Mouse (Mus musculus): Measurements from ENCODE around the gene Radil. TPM values are rescaled to one million over a fixed set of nuclear protein-coding genes. Genes with fewer than 3 reads are reported as not detected.

Gene Radil
- polyA plus RNA-seq, 1 experiment = 2.2 TPM

GRCm38 (mm10) chr5:142505695-142506423 is 45.0 kb downstream of the Radil start:
- Histone ChIP-seq H3K27ac (ENCODE audit: control insufficient read depth, insufficient read depth, low read depth, low read length, poor library complexity) (no peak overlapping the region), H3K4me3 (replicated peaks; ENCODE audit: control insufficient read depth, low read depth, low read length) (no peak overlapping the region), H3K4me1 (ENCODE audit: control insufficient read depth, insufficient read depth, low read length) (no peaks in the 10 kb centered on the region)
- WGBS = 53% methylated on average over 3 of the region's 3 CpGs
- TF ChIP-seq POLR2A (IDR thresholded peaks at IDR 0.05; ENCODE audit: borderline replicate concordance, control insufficient read depth, low read depth, low read length) = no peak
- peak; percentile 19; the same call in 1 of the 2 replicates for TF ChIP-seq CTCF (IDR thresholded peaks at IDR 0.05; ENCODE audit: control insufficient read depth, insufficient read depth, low read length)

GRCm38 (mm10) chr5:142504175-142504574 is 46.7 kb downstream of the Radil start:
- TF ChIP-seq POLR2A (IDR thresholded peaks at IDR 0.05; ENCODE audit: borderline replicate concordance, control insufficient read depth, low read depth, low read length) = no peak
- TF ChIP-seq CTCF (IDR thresholded peaks at IDR 0.05; ENCODE audit: control insufficient read depth, insufficient read depth, low read length) = no peak
- Histone ChIP-seq H3K4me1 (ENCODE audit: control insufficient read depth, insufficient read depth, low read length) (no peaks in the 10 kb centered on the region), H3K4me3 (replicated peaks; ENCODE audit: control insufficient read depth, low read depth, low read length) (no peak overlapping the region), H3K27ac (ENCODE audit: control insufficient read depth, insufficient read depth, low read depth, low read length, poor library complexity) (no peak overlapping the region)
- 22% methylated on average over 3 of the region's 3 CpGs for WGBS

- H3K4me1 ChIP-seq (ENCODE audit: control insufficient read depth, insufficient read depth, low read length) = no peaks in the 10 kb centered on the region
- 5% methylated on average over 3 of the region's 3 CpGs for WGBS
- TF ChIP-seq CTCF (IDR thresholded peaks at IDR 0.05; ENCODE audit: control insufficient read depth, insufficient read depth, low read length) (peak; percentile 74), POLR2A (IDR thresholded peaks at IDR 0.05; ENCODE audit: borderline replicate concordance, control insufficient read depth, low read depth, low read length) (no peak)
- no peak overlapping the region for H3K4me3 ChIP-seq (replicated peaks; ENCODE audit: control insufficient read depth, low read depth, low read length)
- no peak overlapping the region for H3K27ac ChIP-seq (ENCODE audit: control insufficient read depth, insufficient read depth, low read depth, low read length, poor library complexity)
Observed at GRCm38 (mm10) chr5:142502414-142502813, 48.5 kb downstream of the Radil start.

- WGBS = 64% methylated on average over 10 of the region's 10 CpGs
- H3K4me1 ChIP-seq (ENCODE audit: control insufficient read depth, insufficient read depth, low read length) = no peaks in the 10 kb centered on the region
- no peak for TF ChIP-seq CTCF (IDR thresholded peaks at IDR 0.05; ENCODE audit: control insufficient read depth, insufficient read depth, low read length)
- TF ChIP-seq POLR2A (IDR thresholded peaks at IDR 0.05; ENCODE audit: borderline replicate concordance, control insufficient read depth, low read depth, low read length) = no peak
- no peak overlapping the region for H3K27ac ChIP-seq (ENCODE audit: control insufficient read depth, insufficient read depth, low read depth, low read length, poor library complexity)
- no peak overlapping the region for H3K4me3 ChIP-seq (replicated peaks; ENCODE audit: control insufficient read depth, low read depth, low read length)
Observed at GRCm38 (mm10) chr5:142500918-142501317, 50.0 kb downstream of the Radil start.

GRCm38 (mm10) chr5:142498964-142499363 is 51.9 kb downstream of the Radil start:
- no peaks in the 10 kb centered on the region for H3K4me1 ChIP-seq (ENCODE audit: control insufficient read depth, insufficient read depth, low read length)
- TF ChIP-seq CTCF (IDR thresholded peaks at IDR 0.05; ENCODE audit: control insufficient read depth, insufficient read depth, low read length) (peak; percentile 32; the same call in 1 of the 2 replicates), POLR2A (IDR thresholded peaks at IDR 0.05; ENCODE audit: borderline replicate concordance, control insufficient read depth, low read depth, low read length) (no peak)
- no peak overlapping the region for H3K4me3 ChIP-seq (replicated peaks; ENCODE audit: control insufficient read depth, low read depth, low read length)
- WGBS = 26% methylated on average over 3 of the region's 3 CpGs
- no peak overlapping the region for H3K27ac ChIP-seq (ENCODE audit: control insufficient read depth, insufficient read depth, low read depth, low read length, poor library complexity)

GRCm38 (mm10) chr5:142495321-142496096 is 55.4 kb downstream of the Radil start:
- Histone ChIP-seq H3K4me3 (replicated peaks; ENCODE audit: control insufficient read depth, low read depth, low read length) (no peak overlapping the region), H3K27ac (ENCODE audit: control insufficient read depth, insufficient read depth, low read depth, low read length, poor library complexity) (no peak overlapping the region), H3K4me1 (ENCODE audit: control insufficient read depth, insufficient read depth, low read length) (no peaks in the 10 kb centered on the region)
- WGBS = 69% methylated on average over 14 of the region's 14 CpGs
- TF ChIP-seq POLR2A (IDR thresholded peaks at IDR 0.05; ENCODE audit: borderline replicate concordance, control insufficient read depth, low read depth, low read length) (0 out of 2 replicates have a peak, but pooled peaks have one; percentile 12), CTCF (IDR thresholded peaks at IDR 0.05; ENCODE audit: control insufficient read depth, insufficient read depth, low read length) (no peak)

- H3K4me3 ChIP-seq (replicated peaks; ENCODE audit: control insufficient read depth, low read depth, low read length) = no peak overlapping the region
- WGBS = 49% methylated on average over 3 of the region's 3 CpGs
- TF ChIP-seq POLR2A (IDR thresholded peaks at IDR 0.05; ENCODE audit: borderline replicate concordance, control insufficient read depth, low read depth, low read length) (no peak), CTCF (IDR thresholded peaks at IDR 0.05; ENCODE audit: control insufficient read depth, insufficient read depth, low read length) (no peak)
- no peak overlapping the region for H3K27ac ChIP-seq (ENCODE audit: control insufficient read depth, insufficient read depth, low read depth, low read length, poor library complexity)
- no peaks in the 10 kb centered on the region for H3K4me1 ChIP-seq (ENCODE audit: control insufficient read depth, insufficient read depth, low read length)
Observed at GRCm38 (mm10) chr5:142493307-142493706, 57.6 kb downstream of the Radil start.

GRCm38 (mm10) chr5:142489955-142490707 is 60.8 kb downstream of the Radil start:
- H3K4me1 ChIP-seq (ENCODE audit: control insufficient read depth, insufficient read depth, low read length) = no peaks in the 10 kb centered on the region
- H3K27ac ChIP-seq (ENCODE audit: control insufficient read depth, insufficient read depth, low read depth, low read length, poor library complexity) = no peak overlapping the region
- TF ChIP-seq POLR2A (IDR thresholded peaks at IDR 0.05; ENCODE audit: borderline replicate concordance, control insufficient read depth, low read depth, low read length) (no peak), CTCF (IDR thresholded peaks at IDR 0.05; ENCODE audit: control insufficient read depth, insufficient read depth, low read length) (no peak)
- WGBS = 50% methylated on average over 9 of the region's 9 CpGs
- H3K4me3 ChIP-seq (replicated peaks; ENCODE audit: control insufficient read depth, low read depth, low read length) = no peak overlapping the region
